Mouse (Mus musculus) megakaryocyte, embryonic 14.5 days (primary cell): ENCODE results near the gene Selenom.

Experiments used
- FLI1 ChIP-seq: IDR thresholded peaks from 2 replicates; pipeline ENCODE4 v1.6.1; 2012; ENCODE audit warnings: low read length, inconsistent platforms, mixed read lengths
- GATA1 ChIP-seq: IDR thresholded peaks from 3 replicates; pipeline ENCODE4 v1.6.1; 2012; ENCODE audit warnings: mixed read lengths, low read length, inconsistent platforms, borderline replicate concordance

- TF ChIP-seq GATA1: no peak
- TF ChIP-seq FLI1: no peak
These were observed 32.6 kb downstream of the Selenom start for GRCm38 (mm10) chr11:3547047-3547446.
